Mouse (Mus musculus) neural tube, embryonic 13.5 days (tissue): ENCODE data around the gene Ntm. TPM values are rescaled to one million over a fixed set of nuclear protein-coding genes. Genes with fewer than 3 reads are reported as not detected.

ENCODE experiments used
- ATAC-seq: fragments of 200-750 bp; cut with Nextera tagmentation; 2 replicates; pipeline ENCODE4 v1.8.0; 2017; ENCODE audit warnings: low read depth, mild to moderate bottlenecking, moderate TSS enrichment, moderate library complexity
- H3K27ac ChIP-seq: fragments of 300-500 bp; sonication (generic); replicated peaks from 2 replicates; pipeline ENCODE4 v1.5.1; 2015; ENCODE audit warnings: moderate library complexity, mild to moderate bottlenecking, inconsistent platforms
- H3K27me3 ChIP-seq: fragments of 300-500 bp; sonication (generic); 2 replicates; pipeline ENCODE4 v1.6.1; 2015; ENCODE audit warnings: mild to moderate bottlenecking, inconsistent platforms
- H3K36me3 ChIP-seq: fragments of 300-500 bp; sonication (generic); 2 replicates; pipeline ENCODE4 v1.6.1; 2015; ENCODE audit warnings: mild to moderate bottlenecking, inconsistent platforms
- H3K4me1 ChIP-seq: fragments of 300-500 bp; sonication (generic); replicated peaks from 2 replicates; pipeline ENCODE4 v1.6.1; 2015; ENCODE audit warnings: inconsistent platforms
- H3K4me2 ChIP-seq: fragments of 300-500 bp; sonication (generic); 2 replicates; pipeline ENCODE4 v1.6.1; 2015; ENCODE audit warnings: inconsistent platforms, mild to moderate bottlenecking, moderate library complexity
- H3K4me3 ChIP-seq: fragments of 300-500 bp; sonication (generic); 2 replicates; pipeline ENCODE4 v1.5.1; 2015; ENCODE audit warnings: mild to moderate bottlenecking, inconsistent platforms
- H3K9ac ChIP-seq: fragments of 300-500 bp; sonication (generic); 2 replicates; pipeline ENCODE4 v1.6.1; 2015; ENCODE audit warnings: moderate library complexity, mild to moderate bottlenecking, inconsistent platforms
- H3K9me3 ChIP-seq: fragments of 300-500 bp; sonication (generic); 2 replicates; pipeline ENCODE4 v1.6.1; 2016; ENCODE audit warnings: inconsistent platforms
- WGBS: fragments of 180-500 bp; shearing (Covaris S2); methylation state at CpG from one replicate; pipeline ENCODE4 v1.1.7; 2015; 5-methylcytosine and 5-hydroxymethylcytosine counted together
- polyA plus RNA-seq: library from polyadenylated mRNA; unstranded; fragments of >200 nt; fragmentation: Nextera tagmentation; extraction: Ambion mirVana; gene quantifications from 2 replicates; pipeline ENCODE4 v1.2.1, GENCODE M21; 2015

The Ntm gene
- polyA plus RNA-seq, 1 experiment from 2014 or later: 150 TPM

DNA sequence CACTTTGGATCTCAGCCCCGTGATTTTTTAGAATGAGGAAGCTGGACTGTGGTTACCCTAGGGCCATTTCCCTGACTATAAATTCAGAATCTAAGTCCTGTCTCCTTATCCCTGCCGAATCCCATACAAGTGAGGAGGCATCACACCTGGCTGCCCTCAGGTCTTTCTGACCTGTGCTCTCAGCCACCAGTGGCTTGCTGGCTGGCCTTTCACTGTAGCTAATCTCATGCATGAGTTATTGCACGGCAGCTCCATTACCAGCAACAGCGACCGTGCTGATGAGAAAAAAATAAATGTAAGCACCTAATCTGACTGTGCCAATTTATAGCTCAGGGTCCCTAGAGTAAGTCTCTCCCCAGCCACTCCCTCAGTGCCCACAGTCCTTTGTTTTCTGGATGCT, 81.3 kb downstream of the Ntm start:
- no peak overlapping the region for H3K9ac ChIP-seq
- ATAC-seq: no peak
- no peaks in the 10 kb centered on the region for H3K27me3 ChIP-seq
- H3K36me3 ChIP-seq: no peaks in the 10 kb centered on the region
- WGBS: 64% methylated on average over 5 of the region's 5 CpGs
- H3K9me3 ChIP-seq: 0 out of 2 replicates have a peak, but pooled peaks cover 8% of the 10 kb centered on the region
- H3K4me3 ChIP-seq: no peak overlapping the region
- 0 out of 2 replicates have a peak overlapping the region, but pooled peaks have one; percentile 0 for H3K27ac ChIP-seq
- no peak overlapping the region for H3K4me2 ChIP-seq
- no peaks in the 10 kb centered on the region; the same call in 1 of the 2 replicates for H3K4me1 ChIP-seq

DNA sequence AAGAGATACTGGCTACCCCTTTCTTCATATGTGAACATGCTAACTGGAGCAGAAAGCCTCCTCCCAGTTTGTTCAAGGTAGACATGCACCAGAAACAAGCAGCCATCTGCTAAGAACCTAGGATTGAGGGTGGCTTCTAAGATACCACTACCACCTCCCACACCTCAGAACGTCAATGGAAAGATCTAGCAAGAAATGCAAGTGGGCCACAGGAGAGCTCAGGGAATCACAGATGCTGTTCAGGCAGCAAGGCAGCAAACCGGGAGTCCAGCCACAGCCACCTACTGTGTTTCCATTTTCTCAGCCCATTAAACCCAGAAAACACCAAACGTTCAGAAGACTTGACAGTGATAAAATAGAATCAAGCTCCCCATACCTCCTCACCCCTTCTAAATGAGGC, 85.4 kb downstream of the Ntm start:
- H3K27me3 ChIP-seq: no peaks in the 10 kb centered on the region
- 54% methylated on average over 3 of the region's 3 CpGs for WGBS
- no peak for ATAC-seq

DNA sequence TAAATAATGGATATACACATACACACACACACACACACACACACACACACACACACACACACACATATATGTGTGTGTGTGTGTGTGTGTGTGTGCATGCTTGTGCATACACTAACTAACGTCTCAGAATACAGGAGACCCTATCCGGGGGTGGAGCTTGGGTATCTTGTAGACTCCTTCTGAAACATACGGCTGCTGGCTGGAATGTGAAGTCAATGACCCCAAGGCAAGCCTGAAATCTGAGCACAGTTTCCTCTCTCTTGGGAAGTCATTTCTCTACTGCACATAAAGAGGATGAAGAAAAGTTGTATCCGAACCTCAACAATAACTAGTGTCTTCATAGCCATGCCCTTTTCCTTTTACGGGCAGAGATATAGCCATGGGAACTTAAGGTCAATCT, 95.2 kb downstream of the Ntm start:
- Histone ChIP-seq H3K9ac (no peak overlapping the region), H3K9me3 (no peaks in the 10 kb centered on the region), H3K27ac (no peak overlapping the region), H3K4me1 (peaks cover 44% of the 10 kb centered on the region), H3K4me2 (no peak overlapping the region), H3K36me3 (no peaks in the 10 kb centered on the region), H3K27me3 (no peaks in the 10 kb centered on the region), H3K4me3 (no peak overlapping the region)
- ATAC-seq: 0 out of 2 replicates have a peak, but pooled peaks have one; percentile 8
- WGBS: 65% methylated on average over 5 of the region's 5 CpGs

More for the DNA sequence above, 85.4 kb downstream of the Ntm start:
- Histone ChIP-seq H3K9me3 (no peaks in the 10 kb centered on the region), H3K27ac (no peak overlapping the region), H3K36me3 (no peaks in the 10 kb centered on the region), H3K4me2 (no peak overlapping the region), H3K4me1 (peaks cover 16% of the 10 kb centered on the region), H3K4me3 (no peak overlapping the region), H3K9ac (no peak overlapping the region)

DNA sequence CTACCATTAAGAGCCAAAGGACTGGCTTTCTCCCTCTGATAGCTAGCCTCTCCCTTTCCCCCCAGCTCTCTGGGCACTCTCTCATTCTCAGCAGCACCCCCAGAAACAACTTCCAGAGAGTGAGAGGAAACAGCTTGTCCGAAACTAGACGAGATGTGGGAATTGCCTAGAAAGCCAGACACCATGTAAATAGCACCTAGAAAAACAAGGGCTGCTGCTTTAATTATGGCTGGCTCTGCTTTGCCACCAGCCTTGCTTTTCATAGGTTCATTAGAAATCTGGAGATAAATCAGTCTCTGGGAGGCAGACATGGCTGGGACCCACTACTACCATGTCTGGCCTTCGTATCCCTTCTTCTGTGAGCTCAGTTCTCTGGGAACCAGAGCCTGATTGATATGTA, 96.1 kb downstream of the Ntm start:
- no peak overlapping the region for H3K4me3 ChIP-seq
- no peak overlapping the region for H3K4me2 ChIP-seq
- WGBS: 26% methylated on average over 3 of the region's 3 CpGs
- H3K4me1 ChIP-seq: peaks cover 51% of the 10 kb centered on the region
- no peaks in the 10 kb centered on the region for H3K9me3 ChIP-seq
- ATAC-seq: no peak
- H3K9ac ChIP-seq: no peak overlapping the region
- no peaks in the 10 kb centered on the region for H3K36me3 ChIP-seq
- peak overlapping the region; percentile 49 for H3K27ac ChIP-seq
- no peaks in the 10 kb centered on the region for H3K27me3 ChIP-seq

DNA sequence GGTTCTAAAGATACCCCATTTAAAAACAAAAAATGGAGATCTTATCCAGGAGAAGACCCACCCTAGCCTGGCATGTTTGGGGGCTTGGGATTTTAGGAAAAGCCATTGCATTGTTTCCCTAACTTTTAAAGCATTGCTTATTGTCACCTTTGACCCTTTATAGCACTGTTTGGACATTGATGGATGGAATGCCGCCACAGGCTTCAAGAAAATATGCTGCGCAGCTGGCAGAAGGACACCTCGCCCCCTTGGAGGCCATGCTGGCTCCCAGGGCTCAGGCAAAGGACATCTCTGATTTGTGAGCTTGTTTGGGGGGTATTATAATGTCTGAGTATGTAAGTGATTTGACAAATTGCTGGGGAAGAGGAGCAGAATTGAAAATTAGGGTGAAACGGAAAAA, 96.8 kb downstream of the Ntm start:
- no peaks in the 10 kb centered on the region for H3K27me3 ChIP-seq
- H3K36me3 ChIP-seq: no peaks in the 10 kb centered on the region
- H3K27ac ChIP-seq: no peak overlapping the region
- WGBS: 15% methylated on average over 4 of the region's 4 CpGs
- no peak overlapping the region for H3K4me3 ChIP-seq
- H3K4me1 ChIP-seq: peaks cover 52% of the 10 kb centered on the region
- no peak overlapping the region for H3K4me2 ChIP-seq
- no peak overlapping the region for H3K9ac ChIP-seq
- H3K9me3 ChIP-seq: no peaks in the 10 kb centered on the region
- no peak for ATAC-seq

DNA sequence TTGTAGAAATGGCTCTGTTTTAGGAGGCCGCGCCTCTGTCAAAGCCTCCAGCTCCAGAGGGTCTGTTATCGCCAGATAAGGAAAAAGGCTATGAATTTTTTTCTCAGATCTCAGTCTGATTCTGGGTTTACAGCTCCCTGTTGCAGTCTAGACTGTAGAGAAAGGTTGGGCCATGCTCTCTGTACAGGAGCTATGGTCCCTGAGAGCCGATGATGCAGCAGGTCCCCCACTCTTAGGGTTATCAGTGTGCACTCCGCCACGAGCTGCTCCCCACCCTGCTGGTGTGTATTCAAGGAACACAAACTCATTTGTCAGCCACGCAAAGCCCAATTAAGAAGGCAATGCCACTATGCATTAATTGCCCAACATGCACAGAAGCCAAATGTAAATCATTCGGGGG, 97.4 kb downstream of the Ntm start:
- Histone ChIP-seq H3K27ac (peak overlapping the region; percentile 35), H3K9me3 (no peaks in the 10 kb centered on the region), H3K27me3 (no peaks in the 10 kb centered on the region), H3K4me3 (no peak overlapping the region), H3K4me2 (no peak overlapping the region), H3K9ac (no peak overlapping the region), H3K36me3 (no peaks in the 10 kb centered on the region), H3K4me1 (peaks cover 52% of the 10 kb centered on the region)
- WGBS: 29% methylated on average over 8 of the region's 8 CpGs
- ATAC-seq: 0 out of 2 replicates have a peak, but pooled peaks have one; percentile 44

DNA sequence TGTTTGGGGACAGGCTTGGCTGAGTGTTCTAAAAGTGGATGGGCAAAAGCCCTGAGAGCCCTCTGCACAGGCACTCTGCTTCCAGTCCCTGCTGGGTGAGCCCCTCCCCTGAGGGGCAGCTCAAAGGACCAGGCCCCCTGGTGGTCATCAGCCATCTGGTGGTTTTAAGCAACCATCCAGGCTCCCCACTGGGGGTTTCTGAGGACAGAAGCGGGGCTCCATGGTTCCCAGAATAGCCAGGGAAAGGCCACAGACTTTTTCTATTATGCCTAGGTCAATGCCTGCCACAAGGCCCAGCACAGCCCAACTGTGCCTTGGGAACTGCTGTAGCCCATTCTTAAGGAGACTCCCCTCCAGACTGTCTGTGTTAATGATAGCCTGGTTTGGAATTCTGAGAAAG, 98.1 kb downstream of the Ntm start:
- 6% methylated on average over 1 of the region's 1 CpGs for WGBS
- no peaks in the 10 kb centered on the region for H3K36me3 ChIP-seq
- ATAC-seq: peak; percentile 56
- no peak overlapping the region for H3K4me2 ChIP-seq
- no peak overlapping the region for H3K9ac ChIP-seq
- H3K4me1 ChIP-seq: peaks cover 52% of the 10 kb centered on the region
- no peaks in the 10 kb centered on the region for H3K9me3 ChIP-seq
- no peak overlapping the region for H3K4me3 ChIP-seq
- H3K27me3 ChIP-seq: no peaks in the 10 kb centered on the region
- H3K27ac ChIP-seq: peak overlapping the region; percentile 35

DNA sequence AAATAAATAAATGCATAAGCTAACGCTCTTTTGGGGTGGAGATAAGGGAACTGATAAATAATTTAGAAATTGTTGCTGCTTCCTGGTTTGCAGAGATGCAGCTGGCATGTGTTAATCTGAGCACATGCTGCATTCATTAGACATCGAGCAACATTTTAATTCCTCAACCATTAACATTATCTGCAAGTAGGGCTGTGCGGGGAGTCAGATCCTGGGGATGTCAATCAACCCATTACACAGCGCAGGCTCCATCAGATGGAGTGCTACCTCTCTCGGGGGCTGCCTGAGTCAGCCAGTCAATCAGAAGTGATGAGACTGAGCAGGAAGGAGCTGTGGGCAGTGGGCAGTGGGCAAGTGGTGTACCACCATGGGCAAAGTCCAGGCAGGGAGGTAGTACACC, 100.5 kb downstream of the Ntm start:
- Histone ChIP-seq H3K4me2 (no peak overlapping the region), H3K4me1 (peaks cover 44% of the 10 kb centered on the region), H3K27ac (0 out of 2 replicates have a peak overlapping the region, but pooled peaks have one; percentile 20), H3K9me3 (no peaks in the 10 kb centered on the region), H3K4me3 (no peak overlapping the region), H3K36me3 (no peaks in the 10 kb centered on the region), H3K9ac (no peak overlapping the region), H3K27me3 (no peaks in the 10 kb centered on the region)
- ATAC-seq: 0 out of 2 replicates have a peak, but pooled peaks have one; percentile 23
- WGBS: 40% methylated on average over 5 of the region's 5 CpGs

DNA sequence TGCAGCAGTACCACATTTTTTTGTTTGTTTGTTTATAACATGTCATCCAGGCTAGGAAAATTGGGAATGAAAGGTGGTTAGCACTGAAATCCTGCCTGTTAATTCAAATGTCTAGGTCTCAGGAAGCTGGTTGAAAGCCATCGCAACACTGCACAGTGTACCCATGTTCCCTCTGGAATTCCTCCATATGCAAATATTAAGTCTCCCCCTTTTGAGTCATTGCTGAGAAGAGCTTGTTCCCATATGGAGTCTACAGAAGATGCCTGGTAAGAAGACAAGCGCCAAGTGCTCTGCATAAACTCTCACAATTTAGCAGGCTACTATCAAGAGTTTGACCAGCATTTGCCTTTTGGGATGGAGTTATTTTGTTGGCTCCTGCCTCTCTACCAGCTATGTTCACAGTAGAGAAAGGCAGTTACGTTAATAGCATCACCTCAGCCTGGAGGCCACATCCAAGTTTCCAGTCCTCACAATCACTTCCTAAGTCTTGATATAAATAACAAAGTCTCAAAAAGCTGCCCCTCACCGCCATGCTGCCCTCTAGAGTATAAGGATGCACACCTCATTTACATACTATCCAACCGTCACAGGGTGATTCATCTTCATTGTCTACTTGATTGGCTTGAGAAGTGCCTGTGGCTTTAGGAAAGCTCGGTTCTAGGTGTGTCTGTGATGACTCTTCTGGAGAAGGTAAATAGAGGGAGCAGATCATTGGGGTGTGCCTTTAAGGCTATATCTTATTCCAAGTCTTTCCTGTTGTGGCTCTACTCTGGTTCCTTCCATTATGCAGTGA, 103.5 kb downstream of the Ntm start:
- Histone ChIP-seq H3K27me3 (no peaks in the 10 kb centered on the region), H3K4me2 (no peak overlapping the region), H3K27ac (no peak overlapping the region), H3K36me3 (no peaks in the 10 kb centered on the region), H3K4me1 (peaks cover 14% of the 10 kb centered on the region), H3K9ac (no peak overlapping the region), H3K9me3 (no peaks in the 10 kb centered on the region), H3K4me3 (no peak overlapping the region)
- no peak for ATAC-seq
- WGBS: 88% methylated on average over 6 of the region's 6 CpGs

DNA sequence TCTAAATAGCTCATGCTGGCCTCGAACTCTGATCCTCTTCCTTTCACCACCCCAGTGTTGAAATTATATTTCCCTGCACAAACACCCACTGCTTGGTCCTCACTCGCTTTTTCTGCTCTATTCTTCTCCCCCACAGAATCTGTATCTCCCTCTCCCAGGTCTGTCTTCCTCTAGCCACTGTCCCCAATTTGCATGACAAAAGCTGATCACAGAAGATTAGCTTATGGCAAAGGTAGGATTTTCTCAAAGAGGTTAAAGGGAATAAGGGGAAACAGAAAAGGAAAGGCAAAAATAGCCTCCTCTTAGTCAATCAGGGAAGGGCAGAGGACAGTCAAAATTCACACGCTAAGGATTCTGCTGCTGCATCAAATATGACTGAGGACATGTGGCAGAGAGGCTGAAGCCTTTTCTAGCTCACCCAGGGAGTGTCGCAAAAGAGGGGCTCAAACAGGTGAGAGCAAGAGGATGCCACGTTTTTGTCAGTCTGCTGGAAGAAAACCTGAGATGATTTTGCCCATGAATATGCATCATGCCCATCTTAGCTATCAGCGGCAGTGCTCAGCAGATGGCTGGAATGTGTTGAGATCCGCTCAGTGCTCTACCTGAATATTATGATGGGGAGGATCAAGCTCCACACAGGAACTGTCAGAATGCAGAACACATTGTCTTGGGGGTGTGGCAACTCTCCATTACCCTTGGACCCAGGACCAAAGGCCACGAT, 114.0 kb downstream of the Ntm start:
- peaks cover 14% of the 10 kb centered on the region for H3K4me1 ChIP-seq
- no peaks in the 10 kb centered on the region for H3K9me3 ChIP-seq
- H3K27ac ChIP-seq: no peak overlapping the region
- H3K4me3 ChIP-seq: no peak overlapping the region
- H3K27me3 ChIP-seq: no peaks in the 10 kb centered on the region
- no peak overlapping the region for H3K4me2 ChIP-seq
- H3K36me3 ChIP-seq: no peaks in the 10 kb centered on the region
- WGBS: 49% methylated on average over 8 of the region's 8 CpGs
- no peak for ATAC-seq
- H3K9ac ChIP-seq: no peak overlapping the region

DNA sequence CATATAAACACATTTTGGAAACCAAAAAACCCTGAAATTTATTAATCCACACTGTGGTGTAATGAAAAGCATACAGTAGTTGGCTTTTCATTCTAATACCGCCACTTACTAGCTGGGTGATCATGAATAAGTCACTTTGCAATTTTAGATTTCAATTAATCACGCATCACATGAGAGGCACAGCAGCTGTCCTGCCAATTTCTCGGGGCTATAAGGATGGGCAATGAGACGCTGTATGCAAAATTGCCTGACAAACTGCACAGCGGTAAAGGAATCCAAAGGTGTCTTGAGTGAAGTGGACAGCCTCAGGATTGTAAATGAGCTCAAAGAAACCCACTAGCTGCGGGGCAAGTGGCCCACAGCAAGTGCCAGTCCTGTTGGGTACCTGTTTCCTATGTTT, 125.6 kb downstream of the Ntm start:
- Histone ChIP-seq H3K36me3 (no peaks in the 10 kb centered on the region), H3K4me3 (no peak overlapping the region), H3K4me1 (peaks cover 65% of the 10 kb centered on the region), H3K9ac (no peak overlapping the region), H3K9me3 (no peaks in the 10 kb centered on the region), H3K27me3 (no peaks in the 10 kb centered on the region), H3K4me2 (no peak overlapping the region), H3K27ac (peak overlapping the region; percentile 54)
- no peak for ATAC-seq
- 38% methylated on average over 6 of the region's 6 CpGs for WGBS

DNA sequence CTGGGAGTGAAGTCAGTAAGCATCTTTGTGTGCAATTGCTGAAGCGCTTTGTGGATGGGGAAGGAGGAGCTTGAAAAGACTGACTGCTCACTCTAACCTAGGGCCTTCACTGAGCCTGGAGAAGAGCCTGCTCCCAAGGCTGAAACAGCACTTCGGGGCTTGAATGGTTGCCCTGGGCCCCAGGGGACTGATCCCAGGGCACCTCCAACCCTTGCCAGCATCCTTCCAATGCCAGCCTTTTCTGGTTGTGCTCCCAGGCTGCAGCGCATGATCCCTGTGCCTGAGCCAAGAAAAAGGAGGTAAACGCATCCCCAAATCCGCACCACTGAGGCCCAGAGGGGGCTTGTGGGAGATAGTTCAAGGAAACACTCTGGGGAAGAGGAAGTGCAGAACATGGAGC, 128.0 kb downstream of the Ntm start:
- 63% methylated on average over 5 of the region's 5 CpGs for WGBS
- Histone ChIP-seq H3K9ac (no peak overlapping the region), H3K27me3 (no peaks in the 10 kb centered on the region), H3K4me3 (no peak overlapping the region), H3K27ac (peak overlapping the region; percentile 28; the same call in 1 of the 2 replicates), H3K9me3 (no peaks in the 10 kb centered on the region), H3K4me2 (no peak overlapping the region), H3K4me1 (peaks cover 77% of the 10 kb centered on the region), H3K36me3 (no peaks in the 10 kb centered on the region)
- ATAC-seq: no peak
